Mouse (Mus musculus): Measurements from ENCODE around the gene Rab25. TPM values are rescaled to one million over a fixed set of nuclear protein-coding genes. Genes with fewer than 3 reads are reported as not detected.
"Not testable (repeated sequence)": the region's sequence is repeated elsewhere in the genome, so short reads cannot be mapped to it uniquely, and the experiment has no call there.

Rab25 gene
- polyA plus RNA-seq (2012; rRNA removed) = 6.3 and 9.3 TPM in 2 replicates

- 90% methylated on average over 18 of the region's 18 CpGs for WGBS
- DNase-seq = no peak
- no peak within 1 kb of the TSS for H3K4me3 ChIP-seq (ENCODE audit: control insufficient read depth, insufficient read depth, low read length)
- H3K4me1 ChIP-seq (replicated peaks; ENCODE audit: control insufficient read depth, insufficient read depth, low read length) = peaks cover 7% of the 10 kb centered on the region
- TF ChIP-seq POLR2A (IDR thresholded peaks at IDR 0.05; ENCODE audit: control insufficient read depth, extremely low read depth, insufficient read depth, low read length, poor library complexity) = no peak
- TF ChIP-seq CTCF (IDR thresholded peaks at IDR 0.05; ENCODE audit: borderline replicate concordance, control insufficient read depth, extremely low read depth, insufficient read depth, low read length, poor library complexity) = no peak
- no peaks in the 10 kb centered on the region for H3K36me3 ChIP-seq (ENCODE audit: control insufficient read depth, insufficient read depth, low read length)
- no peaks in the 10 kb centered on the region for H3K27me3 ChIP-seq (ENCODE audit: control insufficient read depth, insufficient read depth, low read length)
- no peak within 1 kb of the TSS for H3K27ac ChIP-seq (ENCODE audit: control insufficient read depth, insufficient read depth, low read length)
Measured at GRCm38 (mm10) chr3:88548180-88548917, at the start of gene Rab25. Gene Rab25, minus strand, starts transcription at chr3:88548300.

GRCm38 (mm10) chr3:88596547-88596946, 48.4 kb upstream of the Rab25 start:
- 97% methylated on average over 4 of the region's 4 CpGs for WGBS
- not testable (repeated sequence) for H3K36me3 ChIP-seq (ENCODE audit: control insufficient read depth, insufficient read depth, low read length); DNase-seq; H3K27ac ChIP-seq (ENCODE audit: control insufficient read depth, insufficient read depth, low read length); H3K4me3 ChIP-seq (ENCODE audit: control insufficient read depth, insufficient read depth, low read length); H3K27me3 ChIP-seq (ENCODE audit: control insufficient read depth, insufficient read depth, low read length)
- H3K4me1 ChIP-seq (replicated peaks; ENCODE audit: control insufficient read depth, insufficient read depth, low read length) = peaks cover 12% of the 10 kb centered on the region

- DNase-seq = no peak
Measured at GRCm38 (mm10) chr3:88593893-88594580, 45.9 kb upstream of the Rab25 start.

GRCm38 (mm10) chr3:88592942-88593576, 45.0 kb upstream of the Rab25 start:
- Histone ChIP-seq H3K27ac (ENCODE audit: control insufficient read depth, insufficient read depth, low read length) (peak overlapping the region; percentile 71; the same call in 1 of the 2 replicates), H3K36me3 (ENCODE audit: control insufficient read depth, insufficient read depth, low read length) (peaks cover 8% of the 10 kb centered on the region), H3K27me3 (ENCODE audit: control insufficient read depth, insufficient read depth, low read length) (no peaks in the 10 kb centered on the region), H3K4me1 (replicated peaks; ENCODE audit: control insufficient read depth, insufficient read depth, low read length) (peaks cover 12% of the 10 kb centered on the region), H3K4me3 (ENCODE audit: control insufficient read depth, insufficient read depth, low read length) (peak overlapping the region; percentile 95)
- peak; percentile 51 for DNase-seq
- TF ChIP-seq CTCF (IDR thresholded peaks at IDR 0.05; ENCODE audit: borderline replicate concordance, control insufficient read depth, extremely low read depth, insufficient read depth, low read length, poor library complexity) (no peak), POLR2A (IDR thresholded peaks at IDR 0.05; ENCODE audit: control insufficient read depth, extremely low read depth, insufficient read depth, low read length, poor library complexity) (no peak)
- 8% methylated on average over 10 of the region's 10 CpGs for WGBS

More at GRCm38 (mm10) chr3:88593893-88594580, 45.9 kb upstream of the Rab25 start:
- Histone ChIP-seq H3K4me1 (replicated peaks; ENCODE audit: control insufficient read depth, insufficient read depth, low read length) (peaks cover 12% of the 10 kb centered on the region), H3K27ac (ENCODE audit: control insufficient read depth, insufficient read depth, low read length) (no peak overlapping the region), H3K27me3 (ENCODE audit: control insufficient read depth, insufficient read depth, low read length) (no peaks in the 10 kb centered on the region), H3K36me3 (ENCODE audit: control insufficient read depth, insufficient read depth, low read length) (no peaks in the 10 kb centered on the region), H3K4me3 (ENCODE audit: control insufficient read depth, insufficient read depth, low read length) (no peak overlapping the region)
- WGBS = 96% methylated on average over 10 of the region's 10 CpGs
- no peak for TF ChIP-seq POLR2A (IDR thresholded peaks at IDR 0.05; ENCODE audit: control insufficient read depth, extremely low read depth, insufficient read depth, low read length, poor library complexity)

GRCm38 (mm10) chr3:88591950-88592731, 44.0 kb upstream of the Rab25 start:
- WGBS = 15% methylated on average over 9 of the region's 9 CpGs
- 0 out of 2 replicates have a peak, but pooled peaks have one; percentile 47 for TF ChIP-seq CTCF (IDR thresholded peaks at IDR 0.05; ENCODE audit: borderline replicate concordance, control insufficient read depth, extremely low read depth, insufficient read depth, low read length, poor library complexity)
- no peak for TF ChIP-seq POLR2A (IDR thresholded peaks at IDR 0.05; ENCODE audit: control insufficient read depth, extremely low read depth, insufficient read depth, low read length, poor library complexity)
- peaks cover 17% of the 10 kb centered on the region for H3K36me3 ChIP-seq (ENCODE audit: control insufficient read depth, insufficient read depth, low read length)
- peaks cover 12% of the 10 kb centered on the region for H3K4me1 ChIP-seq (replicated peaks; ENCODE audit: control insufficient read depth, insufficient read depth, low read length)
- peak; percentile 59 for DNase-seq
- H3K27ac ChIP-seq (ENCODE audit: control insufficient read depth, insufficient read depth, low read length) = peak overlapping the region; percentile 71
- H3K4me3 ChIP-seq (ENCODE audit: control insufficient read depth, insufficient read depth, low read length) = peak overlapping the region; percentile 95
- no peaks in the 10 kb centered on the region for H3K27me3 ChIP-seq (ENCODE audit: control insufficient read depth, insufficient read depth, low read length)

GRCm38 (mm10) chr3:88591044-88591443, 42.9 kb upstream of the Rab25 start:
- no peak for TF ChIP-seq CTCF (IDR thresholded peaks at IDR 0.05; ENCODE audit: borderline replicate concordance, control insufficient read depth, extremely low read depth, insufficient read depth, low read length, poor library complexity)
- no peak for TF ChIP-seq POLR2A (IDR thresholded peaks at IDR 0.05; ENCODE audit: control insufficient read depth, extremely low read depth, insufficient read depth, low read length, poor library complexity)
- Histone ChIP-seq H3K36me3 (ENCODE audit: control insufficient read depth, insufficient read depth, low read length) (peaks cover 27% of the 10 kb centered on the region), H3K27ac (ENCODE audit: control insufficient read depth, insufficient read depth, low read length) (no peak overlapping the region), H3K4me3 (ENCODE audit: control insufficient read depth, insufficient read depth, low read length) (no peak overlapping the region), H3K27me3 (ENCODE audit: control insufficient read depth, insufficient read depth, low read length) (no peaks in the 10 kb centered on the region), H3K4me1 (replicated peaks; ENCODE audit: control insufficient read depth, insufficient read depth, low read length) (peaks cover 12% of the 10 kb centered on the region)
- DNase-seq = no peak
- WGBS = 78% methylated on average over 3 of the region's 3 CpGs

Measured in thymus, adult 2 months (tissue).